7 mouse cellular contexts compared by ENCODE assay signal in genomic region chr1:135729367-135729713, GRCm38 (mm10). TPM values are rescaled to one million over a fixed set of nuclear protein-coding genes. Genes with fewer than 3 reads are reported as not detected.
DNase-seq lines count a peak whose midpoint lies in the region; ATAC-seq and TF ChIP-seq lines count a peak whose summit lies in the region.

No protein-coding gene starts in this region.

- peak in 1 of 2 experiments; percentile 37 for DNase-seq in left cerebral cortex, adult 2 months (ENCODE audit: extremely low spot score in 1 of 2, low spot score in 2 of 2)
- DNase-seq in left cerebral cortex, postnatal 25 days (ENCODE audit: low spot score in 2 of 2): no peak
- DNase-seq in liver, adult 2 months (ENCODE audit: extremely low read depth, low read depth, low spot score): no peak
- no peak for DNase-seq in urinary bladder, adult 18-20 months (ENCODE audit: low spot score in 2 of 2)

- intact Hi-C loops in left cerebral cortex, adult 2 months (cut with DNase I): no loop called here
- intact Hi-C loops in left cerebral cortex, postnatal 25 days (cut with DNase I): no loop called here

- peak overlapping the region; percentile 91 for H3K4me2 ChIP-seq in forebrain, embryonic 16.5 days (ENCODE audit: low read length)

- peak overlapping the region; percentile 65 for H3K9ac ChIP-seq in forebrain, embryonic 16.5 days (replicated peaks; ENCODE audit: low read depth, low read length)
- H3K9ac ChIP-seq in liver, adult 2 months (ENCODE audit: low read depth, low read length): peak overlapping the region; percentile 81

- peak overlapping the region; percentile 73 for H3K4me3 ChIP-seq in left cerebral cortex, adult 2 months
- H3K4me3 ChIP-seq in forebrain, embryonic 16.5 days (replicated peaks; ENCODE audit: low read length): peak overlapping the region; percentile 58
- H3K4me3 ChIP-seq in liver, adult 2 months (ENCODE audit: insufficient read depth, low read depth, low read length): peak overlapping the region; percentile 79
- peak overlapping the region; percentile 97 for H3K4me3 ChIP-seq in small intestine, adult 2 months (ENCODE audit: low read depth, low read length)

- H3K9me3 ChIP-seq in forebrain, embryonic 16.5 days (ENCODE audit: control insufficient read depth, low read length): no peaks in the 10 kb centered on the region

- ATAC-seq in common myeloid progenitor, adult 5-6 weeks (replicated peaks; ENCODE audit: low read depth, poor library complexity, severe bottlenecking): peak; percentile 9; the same call in 1 of the 2 replicates
- ATAC-seq in forebrain, embryonic 16.5 days: no peak

- H3K4me1 ChIP-seq in forebrain, embryonic 16.5 days (replicated peaks; ENCODE audit: control insufficient read depth, insufficient read depth, low read length): peaks cover 24% of the 10 kb centered on the region
- peaks cover 6% of the 10 kb centered on the region; the same call in 1 of the 2 replicates for H3K4me1 ChIP-seq in liver, adult 2 months (ENCODE audit: control insufficient read depth, insufficient read depth, low read length)
- no peaks in the 10 kb centered on the region; the same call in none of the 2 replicates for H3K4me1 ChIP-seq in small intestine, adult 2 months (ENCODE audit: control insufficient read depth, insufficient read depth, insufficient read length, low read length)

- WGBS in forebrain, embryonic 16.5 days: 1% methylated on average over 11 of the region's 11 CpGs
- 1% methylated on average over 11 of the region's 11 CpGs for WGBS in liver, adult 2 months
- under 1% methylated on average over 11 of the region's 11 CpGs for WGBS in small intestine, adult 2 months

- TF ChIP-seq CTCF in left cerebral cortex, adult 2 months (IDR thresholded peaks at IDR 0.05): no peak
- TF ChIP-seq CTCF in liver, adult 2 months (IDR thresholded peaks at IDR 0.05; ENCODE audit: low read depth, low read length): no peak
- no peak for TF ChIP-seq CTCF in small intestine, adult 2 months (IDR thresholded peaks at IDR 0.05; ENCODE audit: extremely low read depth, insufficient read length, insufficient replicate concordance, low read depth, low read length)

- no peaks in the 10 kb centered on the region for H3K36me3 ChIP-seq in forebrain, embryonic 16.5 days (ENCODE audit: control insufficient read depth, insufficient read depth)
- H3K36me3 ChIP-seq in liver, adult 2 months (ENCODE audit: control insufficient read depth, insufficient read depth, low read length): no peaks in the 10 kb centered on the region
- H3K36me3 ChIP-seq in small intestine, adult 2 months (ENCODE audit: control insufficient read depth, insufficient read depth, low read length): no peaks in the 10 kb centered on the region

- peak overlapping the region; percentile 87 for H3K27ac ChIP-seq in left cerebral cortex, adult 2 months
- H3K27ac ChIP-seq in forebrain, embryonic 16.5 days (ENCODE audit: low read length): 0 out of 2 replicates have a peak overlapping the region, but pooled peaks have one; percentile 27
- H3K27ac ChIP-seq in liver, adult 2 months (replicated peaks; ENCODE audit: insufficient read depth, low read depth, low read length): peak overlapping the region; percentile 64
- peak overlapping the region; percentile 91 for H3K27ac ChIP-seq in small intestine, adult 2 months (ENCODE audit: insufficient read depth, low read depth, low read length)

- H3K27me3 ChIP-seq in forebrain, embryonic 16.5 days (replicated peaks; ENCODE audit: control insufficient read depth, insufficient read depth, low read length): no peaks in the 10 kb centered on the region
- H3K27me3 ChIP-seq in liver, adult 2 months (ENCODE audit: control insufficient read depth, insufficient read depth, low read length): no peaks in the 10 kb centered on the region
- H3K27me3 ChIP-seq in small intestine, adult 2 months (ENCODE audit: control insufficient read depth, insufficient read depth, low read length): no peaks in the 10 kb centered on the region

- H3K79me2 ChIP-seq in liver, adult 2 months (ENCODE audit: control insufficient read depth, insufficient read depth, low read length): no peaks in the 10 kb centered on the region

- no peak for TF ChIP-seq POLR2A in liver, adult 2 months (IDR thresholded peaks at IDR 0.05; ENCODE audit: extremely low read depth, insufficient read depth, low read length)
- no peak for TF ChIP-seq POLR2A in small intestine, adult 2 months (IDR thresholded peaks at IDR 0.05; ENCODE audit: low read depth, low read length)

RNA-seq across cellular contexts. Expression of gene Csrp1, which starts 9.5 kb away (rescaled TPM):
- total RNA-seq in left cerebral cortex, adult 2 months (2021): 100 to 1,000 TPM; 208 to 212 TPM
- 100 to 1,000 TPM; 179 to 206 TPM for total RNA-seq in left cerebral cortex, postnatal 25 days (2021)
- 161 and 170 TPM in 2 replicates for total RNA-seq in common myeloid progenitor, adult 5-6 weeks (2017)
- 14.5 and 17.6 TPM in 2 replicates for polyA plus RNA-seq in forebrain, embryonic 16.5 days (2015; fragmentation: Nextera tagmentation; extraction: Ambion mirVana)
- total RNA-seq in liver, adult 2 months (2014; rRNA removed): 11.9 and 12.2 TPM in 2 replicates
- polyA plus RNA-seq in liver, adult 2 months (2012; rRNA removed): 12.1 and 13.7 TPM in 2 replicates
- polyA plus RNA-seq in small intestine, adult 2 months (2012; rRNA removed): 140 and 147 TPM in 2 replicates

RNA-seq across cellular contexts. Expression of gene Phlda3, which starts 36.6 kb away (rescaled TPM):
- total RNA-seq in left cerebral cortex, adult 2 months (2021): 10 to 100 TPM; 18.2 to 20.0 TPM
- 10 to 100 TPM; 20.0 to 20.3 TPM for total RNA-seq in left cerebral cortex, postnatal 25 days (2021)
- 1.6 and 2.2 TPM in 2 replicates for total RNA-seq in common myeloid progenitor, adult 5-6 weeks (2017)
- 17.3 and 19.9 TPM in 2 replicates for polyA plus RNA-seq in forebrain, embryonic 16.5 days (2015; fragmentation: Nextera tagmentation; extraction: Ambion mirVana)
- 1.7 and 1.9 TPM in 2 replicates for total RNA-seq in liver, adult 2 months (2014; rRNA removed)
- polyA plus RNA-seq in liver, adult 2 months (2012; rRNA removed): 0.62 and 1.8 TPM in 2 replicates
- polyA plus RNA-seq in small intestine, adult 2 months (2012; rRNA removed): 8.7 and 10.5 TPM in 2 replicates

RNA-seq across cellular contexts. Expression of gene Tnni1, which starts 49.9 kb away (rescaled TPM):
- total RNA-seq in left cerebral cortex, adult 2 months (2021): 1 to 10 TPM; 1.6 to 1.7 TPM
- 1 to 10 TPM; 2.5 to 3.4 TPM for total RNA-seq in left cerebral cortex, postnatal 25 days (2021)
- not detected in 2 replicates for total RNA-seq in common myeloid progenitor, adult 5-6 weeks (2017)
- 0.88 TPM in 1 of 2 replicates, not detected in the other for polyA plus RNA-seq in forebrain, embryonic 16.5 days (2015; fragmentation: Nextera tagmentation; extraction: Ambion mirVana)
- total RNA-seq in liver, adult 2 months (2014; rRNA removed): 0.46 TPM in 1 of 2 replicates, not detected in the other
- polyA plus RNA-seq in liver, adult 2 months (2012; rRNA removed): 0.14 TPM in 1 of 2 replicates, not detected in the other
- polyA plus RNA-seq in small intestine, adult 2 months (2012; rRNA removed): 0.42 and 5.0 TPM in 2 replicates

Comparison
In these comparisons a context has a peak if more than half of its experiments do, and no peak if none do; other contexts are left out.
1. H3K27ac ChIP-seq: peak in every context shown above with its lines; median percentile 91 in small intestine, adult 2 months; 87 in left cerebral cortex, adult 2 months; 64 in liver, adult 2 months; 27 in forebrain, embryonic 16.5 days.
2. RNA of gene Csrp1, which starts 9.5 kb away (total RNA-seq): 208 to 212 TPM in left cerebral cortex, adult 2 months, 179 to 206 TPM in left cerebral cortex, postnatal 25 days and 161 to 170 TPM in common myeloid progenitor, adult 5-6 weeks; 11.9 to 12.2 TPM in liver, adult 2 months; every median in the first group is over 10 times any median in the second.
3. Peak in every context shown above with its lines, with median percentiles within 50 percentile points of each other: H3K4me3 ChIP-seq.